Mouse (Mus musculus) intestine, embryonic 14.5 days (tissue): ENCODE measurements around the gene Zbtb2. TPM values are rescaled to one million over a fixed set of nuclear protein-coding genes. Genes with fewer than 3 reads are reported as not detected.
A peak's percentile ranks its signal among the peaks of the same experiment; 100 is the strongest.

Experiments
- ATAC-seq: fragments of 200-750 bp; cut with Nextera tagmentation; replicated peaks from 2 replicates; pipeline ENCODE4 v1.8.0; 2017; ENCODE audit warnings: low read depth, moderate number of reproducible peaks, moderate TSS enrichment, moderate library complexity; ENCODE audit not compliant: low FRiP score, low TSS enrichment
- DNase-seq: peaks from one replicate; pipeline ENCODE4 v3.0.0-alpha.2; 2018; ENCODE audit warnings: low spot score
- H3K27ac ChIP-seq: fragments of 300-500 bp; sonication (generic); 2 replicates; pipeline ENCODE4 v1.5.1; 2014; ENCODE audit warnings: low read depth, mild to moderate bottlenecking, control low read depth
- H3K27me3 ChIP-seq: fragments of 300-500 bp; sonication (generic); replicated peaks from 2 replicates; pipeline ENCODE4 v1.6.1; 2014; ENCODE audit warnings: low read length, control low read depth; ENCODE audit not compliant: control insufficient read depth, insufficient read depth
- H3K36me3 ChIP-seq: fragments of 300-500 bp; sonication (generic); 2 replicates; pipeline ENCODE4 v1.6.1; 2014; ENCODE audit warnings: low read length, control low read depth; ENCODE audit not compliant: control insufficient read depth, insufficient read depth
- H3K4me1 ChIP-seq: fragments of 300-500 bp; sonication (generic); replicated peaks from 2 replicates; pipeline ENCODE4 v1.6.1; 2014; ENCODE audit warnings: low read length, control low read depth, mixed read lengths; ENCODE audit not compliant: control insufficient read depth, insufficient read depth
- H3K4me2 ChIP-seq: fragments of 300-500 bp; sonication (generic); 2 replicates; pipeline ENCODE4 v1.6.1; 2014; ENCODE audit warnings: low read length
- H3K4me3 ChIP-seq: fragments of 300-500 bp; sonication (generic); 2 replicates; pipeline ENCODE4 v1.5.1; 2014; ENCODE audit warnings: low read depth, low read length, control low read depth, mixed read lengths
- H3K9ac ChIP-seq: fragments of 300-500 bp; sonication (generic); 2 replicates; pipeline ENCODE4 v1.6.1; 2014; ENCODE audit warnings: mild to moderate bottlenecking, low read length
- H3K9me3 ChIP-seq: fragments of 300-500 bp; sonication (generic); 2 replicates; pipeline ENCODE4 v1.6.1; 2016; ENCODE audit warnings: low read length, control low read depth; ENCODE audit not compliant: control insufficient read depth
- WGBS: fragments of 180-500 bp; shearing (Covaris S2); extraction: QIAGEN DNeasy Blood & Tissue Kit; methylation state at CpG from one replicate; pipeline ENCODE4 v1.1.7; 2014; 5-methylcytosine and 5-hydroxymethylcytosine counted together
- polyA plus RNA-seq: library from polyadenylated mRNA; unstranded; fragments of >200 nt; fragmentation: Nextera tagmentation; extraction: Ambion mirVana; gene quantifications from 2 replicates; pipeline ENCODE4 v1.2.1, GENCODE M21; 2014

Gene Zbtb2
- polyA plus RNA-seq, 1 experiment from 2014 or later = 13.0 TPM

GRCm38 (mm10) chr10:4375267-4375666 lies 12.6 kb downstream of the Zbtb2 start:
- H3K4me2 ChIP-seq = no peak overlapping the region
- H3K36me3 ChIP-seq = peaks cover 11% of the 10 kb centered on the region; the same call in 1 of the 2 replicates
- peaks cover 16% of the 10 kb centered on the region for H3K4me1 ChIP-seq
- no peaks in the 10 kb centered on the region for H3K27me3 ChIP-seq
- H3K4me3 ChIP-seq = no peak overlapping the region
- DNase-seq (no peak), ATAC-seq (no peak)
- no peak overlapping the region for H3K9ac ChIP-seq
- peak overlapping the region; percentile 57; the same call in 1 of the 2 replicates for H3K27ac ChIP-seq
- WGBS = 67% methylated on average over 7 of the region's 7 CpGs
- H3K9me3 ChIP-seq = no peaks in the 10 kb centered on the region

DNA sequence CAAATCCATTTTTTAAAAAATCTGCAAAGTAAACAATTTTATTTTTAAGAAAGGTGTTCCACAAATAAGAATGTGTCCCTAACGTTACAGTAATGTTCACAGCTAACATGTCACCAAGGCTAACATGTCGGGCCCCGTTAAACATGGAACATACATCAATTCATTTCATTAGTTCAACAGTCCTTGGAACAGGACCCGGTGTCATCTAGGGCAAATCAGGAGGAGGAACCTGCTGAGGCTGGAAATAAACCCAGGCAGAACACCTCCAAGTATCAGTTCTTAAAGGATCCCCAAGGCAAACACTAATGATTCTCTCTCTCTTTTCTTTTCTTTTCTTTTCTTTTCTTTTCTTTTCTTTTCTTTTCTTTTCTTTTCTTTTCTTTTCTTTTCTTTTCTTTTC lies 13.2 kb downstream of the Zbtb2 start:
- ATAC-seq = no peak
- WGBS = 85% methylated on average over 4 of the region's 4 CpGs
- no peaks in the 10 kb centered on the region for H3K9me3 ChIP-seq

GRCm38 (mm10) chr10:4374239-4374638 lies 13.7 kb downstream of the Zbtb2 start:
- Histone ChIP-seq H3K4me1 (peaks cover 16% of the 10 kb centered on the region), H3K9ac (no peak overlapping the region), H3K4me3 (no peak overlapping the region), H3K27me3 (no peaks in the 10 kb centered on the region), H3K27ac (no peak overlapping the region), H3K36me3 (peaks cover 22% of the 10 kb centered on the region), H3K4me2 (no peak overlapping the region), H3K9me3 (no peaks in the 10 kb centered on the region)
- DNase-seq = no peak
- 91% methylated on average over 7 of the region's 7 CpGs for WGBS
- no peak for ATAC-seq

More for the DNA sequence above, 13.2 kb downstream of the Zbtb2 start:
- Histone ChIP-seq H3K27me3 (no peaks in the 10 kb centered on the region), H3K27ac (no peak overlapping the region), H3K9ac (no peak overlapping the region), H3K4me3 (no peak overlapping the region), H3K36me3 (peaks cover 17% of the 10 kb centered on the region; the same call in 1 of the 2 replicates), H3K4me1 (peaks cover 16% of the 10 kb centered on the region), H3K4me2 (no peak overlapping the region)
- DNase-seq = no peak

GRCm38 (mm10) chr10:4373558-4373957 lies 14.3 kb downstream of the Zbtb2 start:
- Histone ChIP-seq H3K9ac (no peak overlapping the region), H3K27ac (no peak overlapping the region), H3K4me3 (no peak overlapping the region), H3K36me3 (peaks cover 28% of the 10 kb centered on the region), H3K4me2 (no peak overlapping the region), H3K4me1 (peaks cover 16% of the 10 kb centered on the region), H3K9me3 (no peaks in the 10 kb centered on the region), H3K27me3 (no peaks in the 10 kb centered on the region)
- DNase-seq (no peak), ATAC-seq (no peak)
- 93% methylated on average over 4 of the region's 4 CpGs for WGBS

DNA sequence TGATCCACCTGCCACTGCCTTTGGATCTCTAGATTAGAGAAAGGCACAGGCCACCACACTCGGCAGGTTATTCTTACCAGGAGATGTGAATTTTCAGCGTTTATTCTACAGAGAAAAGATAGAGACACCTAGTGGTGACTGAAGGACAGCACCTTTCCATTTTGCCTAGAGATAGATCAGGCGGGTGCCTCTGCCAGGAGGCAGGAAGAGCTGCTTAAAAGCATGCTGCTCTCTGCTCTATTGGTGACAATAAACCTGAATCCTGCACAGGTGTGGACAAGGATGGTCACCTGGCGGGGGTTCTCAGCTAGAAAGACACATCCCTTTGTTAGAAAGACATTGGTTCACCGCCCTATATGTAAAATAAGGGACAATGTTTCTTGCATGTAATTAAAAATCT lies 15.9 kb downstream of the Zbtb2 start:
- Histone ChIP-seq H3K27ac (no peak overlapping the region), H3K9ac (no peak overlapping the region), H3K4me3 (no peak overlapping the region), H3K4me1 (peaks cover 14% of the 10 kb centered on the region), H3K36me3 (peaks cover 39% of the 10 kb centered on the region), H3K4me2 (no peak overlapping the region), H3K9me3 (no peaks in the 10 kb centered on the region), H3K27me3 (no peaks in the 10 kb centered on the region)
- DNase-seq (no peak), ATAC-seq (no peak)
- whole genome bisulfite sequencing = 44% methylated on average over 5 of the region's 5 CpGs

- ATAC-seq = no peak
Measured at GRCm38 (mm10) chr10:4370105-4370504, 17.8 kb downstream of the Zbtb2 start.

GRCm38 (mm10) chr10:4364618-4365017 lies 23.3 kb downstream of the Zbtb2 start:
- H3K27ac ChIP-seq = no peak overlapping the region
- peaks cover 38% of the 10 kb centered on the region for H3K36me3 ChIP-seq
- H3K9me3 ChIP-seq = peaks cover 6% of the 10 kb centered on the region; the same call in 1 of the 2 replicates
- WGBS = 85% methylated on average over 3 of the region's 3 CpGs
- no peak overlapping the region for H3K4me2 ChIP-seq
- no peak for DNase-seq
- no peak overlapping the region for H3K9ac ChIP-seq
- no peak overlapping the region for H3K4me3 ChIP-seq
- H3K4me1 ChIP-seq = no peaks in the 10 kb centered on the region
- no peaks in the 10 kb centered on the region for H3K27me3 ChIP-seq
- no peak for ATAC-seq

More at GRCm38 (mm10) chr10:4370105-4370504, 17.8 kb downstream of the Zbtb2 start:
- H3K27ac ChIP-seq = no peak overlapping the region
- no peaks in the 10 kb centered on the region for H3K27me3 ChIP-seq
- H3K36me3 ChIP-seq = peaks cover 49% of the 10 kb centered on the region
- WGBS = 91% methylated on average over 11 of the region's 11 CpGs
- no peak for DNase-seq
- no peak overlapping the region for H3K4me2 ChIP-seq
- peaks cover under 1% of the 10 kb centered on the region; the same call in 1 of the 2 replicates for H3K4me1 ChIP-seq
- H3K9me3 ChIP-seq = no peaks in the 10 kb centered on the region
- H3K9ac ChIP-seq = no peak overlapping the region
- H3K4me3 ChIP-seq = no peak overlapping the region

DNA sequence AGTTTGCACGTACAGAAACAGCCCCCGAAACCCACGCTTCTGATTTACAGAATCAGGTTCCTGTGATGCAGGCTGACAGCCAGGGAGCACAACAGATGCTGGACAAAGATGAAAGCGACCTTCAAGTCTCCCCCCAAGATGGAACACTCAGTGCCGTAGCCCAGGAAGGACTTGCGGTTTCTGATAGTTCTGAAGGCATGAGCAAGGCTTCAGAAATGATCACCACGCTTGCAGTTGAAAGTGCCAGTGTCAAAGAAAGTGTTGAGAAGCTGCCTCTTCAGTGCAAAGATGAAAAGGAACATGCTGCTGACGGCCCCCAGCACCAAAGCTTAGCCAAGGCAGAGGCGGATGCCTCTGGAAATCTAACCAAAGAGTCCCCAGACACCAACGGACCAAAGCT lies 30.5 kb downstream of the Zbtb2 start:
- Histone ChIP-seq H3K36me3 (peaks cover 65% of the 10 kb centered on the region), H3K4me2 (no peak overlapping the region), H3K27ac (no peak overlapping the region), H3K9me3 (peaks cover 2% of the 10 kb centered on the region; the same call in 1 of the 2 replicates), H3K4me3 (no peak overlapping the region), H3K9ac (no peak overlapping the region), H3K4me1 (no peaks in the 10 kb centered on the region), H3K27me3 (no peaks in the 10 kb centered on the region)
- DNase-seq (no peak), ATAC-seq (no peak)
- 93% methylated on average over 10 of the region's 10 CpGs for WGBS

DNA sequence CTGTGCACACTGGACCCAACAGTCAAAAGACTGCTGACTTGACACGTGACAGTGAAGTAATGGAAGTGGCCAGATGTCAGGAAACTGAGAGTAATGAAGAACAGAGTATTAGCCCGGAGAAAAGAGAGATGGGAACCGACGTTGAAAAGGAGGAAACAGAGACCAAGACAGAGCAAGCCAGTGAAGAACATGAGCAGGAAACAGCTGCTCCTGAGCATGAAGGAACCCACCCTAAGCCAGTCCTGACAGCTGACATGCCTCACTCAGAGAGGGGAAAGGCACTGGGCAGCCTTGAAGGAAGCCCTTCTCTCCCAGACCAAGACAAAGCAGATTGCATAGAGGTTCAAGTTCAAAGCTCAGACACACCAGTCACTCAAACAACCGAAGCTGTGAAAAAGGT lies 31.3 kb downstream of the Zbtb2 start:
- Histone ChIP-seq H3K4me3 (no peak overlapping the region), H3K36me3 (peaks cover 65% of the 10 kb centered on the region), H3K4me1 (no peaks in the 10 kb centered on the region), H3K9me3 (no peaks in the 10 kb centered on the region), H3K27me3 (no peaks in the 10 kb centered on the region), H3K9ac (no peak overlapping the region), H3K27ac (no peak overlapping the region), H3K4me2 (no peak overlapping the region)
- ATAC-seq = no peak
- no peak for DNase-seq
- 79% methylated on average over 5 of the region's 5 CpGs for WGBS
